Mouse (Mus musculus): Measurements from ENCODE around the gene C130050O18Rik.

The C130050O18Rik gene

GRCm38 (mm10) chr5:139464874-139465273 lies 59.8 kb downstream of the C130050O18Rik start:
- no peak for DNase-seq
